Mouse (Mus musculus): ENCODE results near the gene Rab44.

The Rab44 gene

GRCm38 (mm10) chr17:29186989-29187859 lies 73.3 kb downstream of the Rab44 start:
- DNase-seq (ENCODE audit: inconsistent age in 2 of 2, low spot score in 1 of 2): no peak

- no peak for DNase-seq (ENCODE audit: inconsistent age in 2 of 2, low spot score in 1 of 2)
These were observed 75.0 kb downstream of the Rab44 start for GRCm38 (mm10) chr17:29188989-29189388.

- DNase-seq (ENCODE audit: inconsistent age in 2 of 2, low spot score in 1 of 2): no peak
These were observed 81.6 kb downstream of the Rab44 start for GRCm38 (mm10) chr17:29195579-29195978.

Measured in adrenal gland, adult (tissue).